Mouse (Mus musculus) embryonic facial prominence, embryonic 14.5 days (tissue): ENCODE data around the gene Patj. TPM values are rescaled to one million over a fixed set of nuclear protein-coding genes. Genes with fewer than 3 reads are reported as not detected.

Source experiments
- ATAC-seq: fragments of 200-750 bp; cut with Nextera tagmentation; 2 replicates; pipeline ENCODE4 v1.8.0; 2017; ENCODE audit warnings: low read depth, moderate number of reproducible peaks, moderate TSS enrichment
- DNase-seq: peaks from one replicate; pipeline ENCODE4 v3.0.0-alpha.2; 2015; ENCODE audit warnings: low spot score
- H3K27ac ChIP-seq: fragments of 300-500 bp; sonication (generic); replicated peaks from 2 replicates; pipeline ENCODE4 v1.5.1; 2014; ENCODE audit warnings: low read depth, mild to moderate bottlenecking, low read length, moderate library complexity
- H3K27me3 ChIP-seq: fragments of 300-500 bp; sonication (generic); replicated peaks from 2 replicates; pipeline ENCODE4 v1.6.1; 2014; ENCODE audit warnings: low read length; ENCODE audit not compliant: control insufficient read depth, insufficient read depth
- H3K36me3 ChIP-seq: fragments of 300-500 bp; sonication (generic); 2 replicates; pipeline ENCODE4 v1.6.1; 2014; ENCODE audit warnings: low read length, mixed read lengths; ENCODE audit not compliant: control insufficient read depth, insufficient read depth
- H3K4me1 ChIP-seq: fragments of 300-500 bp; sonication (generic); 2 replicates; pipeline ENCODE4 v1.6.1; 2014; ENCODE audit warnings: antibody characterized with exemption, low read length; ENCODE audit not compliant: control insufficient read depth, insufficient read depth
- H3K4me2 ChIP-seq: fragments of 300-500 bp; sonication (generic); 2 replicates; pipeline ENCODE4 v1.6.1; 2014; ENCODE audit warnings: low read depth, mild to moderate bottlenecking, low read length, moderate library complexity, mixed read lengths
- H3K4me3 ChIP-seq: fragments of 300-500 bp; sonication (generic); 2 replicates; pipeline ENCODE4 v1.5.1; 2014; ENCODE audit warnings: low read depth, mild to moderate bottlenecking, low read length
- H3K9ac ChIP-seq: fragments of 300-500 bp; sonication (generic); 2 replicates; pipeline ENCODE4 v1.6.1; 2014; ENCODE audit warnings: low read depth, mild to moderate bottlenecking, low read length, moderate library complexity, mixed read lengths
- H3K9me3 ChIP-seq: fragments of 300-500 bp; sonication (generic); 2 replicates; pipeline ENCODE4 v1.6.1; 2016; ENCODE audit warnings: low read length; ENCODE audit not compliant: control insufficient read depth
- WGBS: fragments of 180-500 bp; shearing (Covaris S2); extraction: QIAGEN DNeasy Blood & Tissue Kit; methylation state at CpG from one replicate; pipeline ENCODE4 v1.1.7; 2014; 5-methylcytosine and 5-hydroxymethylcytosine counted together
- polyA plus RNA-seq: library from polyadenylated mRNA; unstranded; fragments of >200 nt; fragmentation: Nextera tagmentation; extraction: Ambion mirVana; gene quantifications from 2 replicates; pipeline ENCODE4 v1.2.1, GENCODE M21; 2014

Gene Patj
- polyA plus RNA-seq, 1 experiment from 2014 or later, result 12.3 TPM

GRCm38 (mm10) chr4:98653650-98654049 is 258.1 kb downstream of the Patj start:
- Histone ChIP-seq H3K4me3 (no peak overlapping the region), H3K4me1 (no peaks in the 10 kb centered on the region), H3K9me3 (no peaks in the 10 kb centered on the region), H3K36me3 (peaks cover 3% of the 10 kb centered on the region; the same call in 1 of the 2 replicates), H3K27me3 (no peaks in the 10 kb centered on the region), H3K4me2 (no peak overlapping the region), H3K9ac (no peak overlapping the region), H3K27ac (no peak overlapping the region)
- ATAC-seq (no peak), DNase-seq (no peak)
- 53% methylated on average over 7 of the region's 7 CpGs for WGBS

- H3K36me3 ChIP-seq, result peaks cover 3% of the 10 kb centered on the region; the same call in 1 of the 2 replicates
- peak; percentile 86 for ATAC-seq
- no peaks in the 10 kb centered on the region for H3K4me1 ChIP-seq
- H3K27ac ChIP-seq, result no peak overlapping the region
- 35% methylated on average over 2 of the region's 2 CpGs for WGBS
- no peak overlapping the region for H3K4me2 ChIP-seq
- no peaks in the 10 kb centered on the region for H3K27me3 ChIP-seq
- no peaks in the 10 kb centered on the region for H3K9me3 ChIP-seq
- peak; percentile 36 for DNase-seq
- H3K9ac ChIP-seq, result no peak overlapping the region
- no peak overlapping the region for H3K4me3 ChIP-seq
Observed at GRCm38 (mm10) chr4:98654419-98654821, 258.8 kb downstream of the Patj start.

GRCm38 (mm10) chr4:98656759-98657158 is 261.2 kb downstream of the Patj start:
- no peak for ATAC-seq
- H3K4me2 ChIP-seq, result no peak overlapping the region
- H3K9ac ChIP-seq, result no peak overlapping the region
- H3K4me1 ChIP-seq, result no peaks in the 10 kb centered on the region
- no peak overlapping the region for H3K27ac ChIP-seq
- H3K4me3 ChIP-seq, result no peak overlapping the region
- no peak for DNase-seq
- H3K9me3 ChIP-seq, result no peaks in the 10 kb centered on the region
- 78% methylated on average over 1 of the region's 1 CpGs for WGBS
- H3K36me3 ChIP-seq, result no peaks in the 10 kb centered on the region; the same call in 1 of the 2 replicates
- H3K27me3 ChIP-seq, result no peaks in the 10 kb centered on the region

GRCm38 (mm10) chr4:98659032-98659431 is 263.4 kb downstream of the Patj start:
- H3K4me1 ChIP-seq, result no peaks in the 10 kb centered on the region
- WGBS, result 59% methylated on average over 2 of the region's 2 CpGs
- DNase-seq (no peak), ATAC-seq (no peak)
- H3K4me3 ChIP-seq, result no peak overlapping the region
- H3K4me2 ChIP-seq, result no peak overlapping the region
- no peaks in the 10 kb centered on the region for H3K27me3 ChIP-seq
- no peaks in the 10 kb centered on the region; the same call in 1 of the 2 replicates for H3K36me3 ChIP-seq
- H3K9ac ChIP-seq, result no peak overlapping the region
- no peak overlapping the region for H3K27ac ChIP-seq
- H3K9me3 ChIP-seq, result peaks cover 9% of the 10 kb centered on the region; the same call in 1 of the 2 replicates

GRCm38 (mm10) chr4:98660534-98660933 is 264.9 kb downstream of the Patj start:
- 50% methylated on average over 2 of the region's 2 CpGs for WGBS
- ATAC-seq, result peak; percentile 37; the same call in 1 of the 2 replicates
- H3K27ac ChIP-seq, result no peak overlapping the region

GRCm38 (mm10) chr4:98665884-98666283 is 270.3 kb downstream of the Patj start:
- H3K4me3 ChIP-seq, result no peak overlapping the region
- H3K4me2 ChIP-seq, result no peak overlapping the region
- no peak overlapping the region for H3K27ac ChIP-seq
- 88% methylated on average over 7 of the region's 7 CpGs for WGBS
- DNase-seq, result no peak
- no peaks in the 10 kb centered on the region for H3K27me3 ChIP-seq
- H3K4me1 ChIP-seq, result no peaks in the 10 kb centered on the region
- peaks cover 9% of the 10 kb centered on the region; the same call in 1 of the 2 replicates for H3K9me3 ChIP-seq
- H3K9ac ChIP-seq, result no peak overlapping the region
- no peak for ATAC-seq
- no peaks in the 10 kb centered on the region; the same call in 1 of the 2 replicates for H3K36me3 ChIP-seq

More at GRCm38 (mm10) chr4:98660534-98660933, 264.9 kb downstream of the Patj start:
- DNase-seq, result peak; percentile 72
- no peaks in the 10 kb centered on the region; the same call in 1 of the 2 replicates for H3K36me3 ChIP-seq
- no peak overlapping the region for H3K4me3 ChIP-seq
- no peaks in the 10 kb centered on the region for H3K4me1 ChIP-seq
- no peak overlapping the region for H3K4me2 ChIP-seq
- H3K9me3 ChIP-seq, result peaks cover 9% of the 10 kb centered on the region; the same call in 1 of the 2 replicates
- no peaks in the 10 kb centered on the region for H3K27me3 ChIP-seq
- no peak overlapping the region for H3K9ac ChIP-seq

GRCm38 (mm10) chr4:98666451-98666850 is 270.9 kb downstream of the Patj start:
- Histone ChIP-seq H3K27me3 (no peaks in the 10 kb centered on the region), H3K27ac (no peak overlapping the region), H3K9ac (no peak overlapping the region), H3K4me2 (no peak overlapping the region), H3K9me3 (peaks cover 9% of the 10 kb centered on the region; the same call in 1 of the 2 replicates), H3K36me3 (no peaks in the 10 kb centered on the region; the same call in 1 of the 2 replicates), H3K4me3 (no peak overlapping the region), H3K4me1 (no peaks in the 10 kb centered on the region)
- ATAC-seq (no peak), DNase-seq (no peak)
- WGBS, result 93% methylated on average over 1 of the region's 1 CpGs

- H3K27ac ChIP-seq, result no peak overlapping the region
- H3K27me3 ChIP-seq, result no peaks in the 10 kb centered on the region
- ATAC-seq (no peak), DNase-seq (no peak)
- H3K9ac ChIP-seq, result no peak overlapping the region
- H3K9me3 ChIP-seq, result peaks cover 9% of the 10 kb centered on the region; the same call in 1 of the 2 replicates
- H3K4me2 ChIP-seq, result no peak overlapping the region
- no peak overlapping the region for H3K4me3 ChIP-seq
- H3K4me1 ChIP-seq, result no peaks in the 10 kb centered on the region
- no peaks in the 10 kb centered on the region; the same call in 1 of the 2 replicates for H3K36me3 ChIP-seq
- WGBS, result 66% methylated on average over 3 of the region's 3 CpGs
Observed at GRCm38 (mm10) chr4:98667009-98667408, 271.4 kb downstream of the Patj start.

- Histone ChIP-seq H3K9ac (no peak overlapping the region), H3K9me3 (no peaks in the 10 kb centered on the region), H3K27ac (no peak overlapping the region), H3K36me3 (no peaks in the 10 kb centered on the region), H3K4me1 (no peaks in the 10 kb centered on the region), H3K4me3 (no peak overlapping the region), H3K27me3 (no peaks in the 10 kb centered on the region), H3K4me2 (no peak overlapping the region)
- 30% methylated on average over 9 of the region's 9 CpGs for WGBS
- ATAC-seq, result no peak
- no peak for DNase-seq
Observed at GRCm38 (mm10) chr4:98677506-98677905, 281.9 kb downstream of the Patj start.
